Mouse (Mus musculus) forebrain, embryonic 15.5 days (tissue): ENCODE results near the gene Foxm1. TPM values are rescaled to one million over a fixed set of nuclear protein-coding genes. Genes with fewer than 3 reads are reported as not detected.
A peak's percentile ranks its signal among the peaks of the same experiment; 100 is the strongest.

Experiments
- ATAC-seq: fragments of 200-750 bp; cut with Nextera tagmentation; replicated peaks from 2 replicates; pipeline ENCODE4 v1.8.0; 2017; ENCODE audit warnings: mild to moderate bottlenecking, moderate TSS enrichment, moderate library complexity
- H3K27ac ChIP-seq: fragments of 300-500 bp; sonication (generic); replicated peaks from 2 replicates; pipeline ENCODE4 v1.5.1; 2015; ENCODE audit warnings: mild to moderate bottlenecking, inconsistent platforms
- H3K27me3 ChIP-seq: fragments of 300-500 bp; sonication (generic); 2 replicates; pipeline ENCODE4 v1.6.1; 2015; ENCODE audit warnings: inconsistent platforms
- H3K36me3 ChIP-seq: fragments of 300-500 bp; sonication (generic); 2 replicates; pipeline ENCODE4 v1.6.1; 2015; ENCODE audit warnings: mild to moderate bottlenecking, inconsistent platforms
- H3K4me1 ChIP-seq: fragments of 300-500 bp; sonication (generic); 2 replicates; pipeline ENCODE4 v1.6.1; 2015; ENCODE audit warnings: inconsistent platforms
- H3K4me2 ChIP-seq: fragments of 300-500 bp; sonication (generic); replicated peaks from 2 replicates; pipeline ENCODE4 v1.6.1; 2015; ENCODE audit warnings: mild to moderate bottlenecking, inconsistent platforms
- H3K4me3 ChIP-seq: fragments of 300-500 bp; sonication (generic); 2 replicates; pipeline ENCODE4 v1.5.1; 2015; ENCODE audit warnings: mild to moderate bottlenecking, inconsistent platforms
- H3K9ac ChIP-seq: fragments of 300-500 bp; sonication (generic); replicated peaks from 2 replicates; pipeline ENCODE4 v1.6.1; 2015; ENCODE audit warnings: mild to moderate bottlenecking, inconsistent platforms
- H3K9me3 ChIP-seq: fragments of 300-500 bp; sonication (generic); 2 replicates; pipeline ENCODE4 v1.6.1; 2016; ENCODE audit warnings: inconsistent platforms
- WGBS: fragments of 180-500 bp; shearing (Covaris S2); methylation state at CpG from one replicate; pipeline ENCODE4 v1.1.7; 2015; ENCODE audit warnings: mixed read lengths; 5-methylcytosine and 5-hydroxymethylcytosine counted together
- polyA plus RNA-seq: library from polyadenylated mRNA; unstranded; fragments of >200 nt; fragmentation: Nextera tagmentation; extraction: Ambion mirVana; gene quantifications from 2 replicates; pipeline ENCODE4 v1.2.1, GENCODE M21; 2015

Gene Foxm1
- 21.0 and 25.2 TPM in 2 replicates for polyA plus RNA-seq

DNA sequence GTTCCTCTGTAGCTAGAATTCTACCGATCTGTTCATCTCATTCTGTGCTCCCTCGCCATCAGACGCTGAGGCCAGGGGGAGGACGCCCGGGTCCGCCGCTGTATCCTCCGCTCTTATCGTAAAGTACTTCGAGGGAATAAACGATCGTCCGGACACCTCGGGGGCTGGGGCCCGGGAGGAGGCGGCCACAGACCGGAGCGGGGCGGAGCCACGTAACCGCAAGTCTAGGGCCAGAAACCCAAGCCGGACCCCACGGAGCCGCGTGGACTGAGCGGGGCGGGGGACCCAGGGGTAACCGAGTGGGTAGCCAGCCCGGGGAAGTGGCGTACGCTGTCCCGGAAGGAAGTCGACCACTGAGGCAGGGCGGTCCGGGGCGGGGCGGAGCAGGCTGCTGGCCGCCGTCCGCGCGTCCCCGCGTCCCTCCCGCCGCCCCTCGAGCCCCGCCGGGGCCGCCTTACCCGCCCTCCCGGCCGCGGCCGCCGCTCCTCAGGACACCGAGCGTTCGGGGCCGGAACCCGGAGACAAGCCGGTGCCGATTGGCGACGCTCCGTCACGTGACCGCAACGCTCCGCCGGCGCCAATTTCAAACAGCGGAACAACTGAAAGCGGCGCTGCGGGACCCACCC lies at the start of gene Foxm1, which contains the start of gene Rhno1:
Gene Foxm1 (plus strand): TSS at position 587 of the 626 bp plus-strand sequence.
Gene Rhno1 (minus strand): TSS at position 531 of the 626 bp plus-strand sequence.
- peak; percentile 90 for ATAC-seq
- Histone ChIP-seq H3K4me3 (peak within 1 kb of the TSS; percentile 93), H3K9ac (peak within 1 kb of the TSS; percentile 89), H3K9me3 (no peaks in the 10 kb centered on the region), H3K4me1 (peaks cover 35% of the 10 kb centered on the region), H3K36me3 (peaks cover 17% of the 10 kb centered on the region), H3K27me3 (no peaks in the 10 kb centered on the region), H3K27ac (peak within 1 kb of the TSS; percentile 93), H3K4me2 (peak within 1 kb of the TSS; percentile 85)
- under 1% methylated on average over 72 of the region's 76 CpGs for WGBS

DNA sequence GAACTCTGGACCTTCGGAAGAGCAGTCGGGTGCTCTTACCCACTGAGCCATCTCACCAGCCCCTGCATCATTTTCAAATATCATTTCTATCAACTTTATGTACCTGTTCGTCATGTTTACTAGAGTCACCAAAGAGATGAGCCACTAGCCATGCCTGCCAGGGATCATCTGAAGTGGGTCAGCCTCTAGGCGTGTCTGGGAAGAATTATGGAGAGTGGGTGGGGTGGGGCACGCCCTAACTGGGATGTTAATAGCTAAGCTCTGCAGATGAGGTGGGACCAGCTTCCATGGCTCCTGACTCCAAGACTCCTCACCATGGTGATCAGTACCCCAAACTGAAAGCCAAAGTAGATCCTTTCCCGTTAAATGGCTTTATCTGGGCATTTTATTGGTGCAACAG lies 48.0 kb upstream of the Foxm1 start:
- Histone ChIP-seq H3K4me1 (no peaks in the 10 kb centered on the region), H3K9ac (no peak overlapping the region), H3K4me3 (no peak overlapping the region), H3K27ac (no peak overlapping the region), H3K27me3 (no peaks in the 10 kb centered on the region), H3K9me3 (no peaks in the 10 kb centered on the region), H3K36me3 (no peaks in the 10 kb centered on the region), H3K4me2 (no peak overlapping the region)
- ATAC-seq: no peak
- WGBS: 89% methylated on average over 6 of the region's 6 CpGs

DNA sequence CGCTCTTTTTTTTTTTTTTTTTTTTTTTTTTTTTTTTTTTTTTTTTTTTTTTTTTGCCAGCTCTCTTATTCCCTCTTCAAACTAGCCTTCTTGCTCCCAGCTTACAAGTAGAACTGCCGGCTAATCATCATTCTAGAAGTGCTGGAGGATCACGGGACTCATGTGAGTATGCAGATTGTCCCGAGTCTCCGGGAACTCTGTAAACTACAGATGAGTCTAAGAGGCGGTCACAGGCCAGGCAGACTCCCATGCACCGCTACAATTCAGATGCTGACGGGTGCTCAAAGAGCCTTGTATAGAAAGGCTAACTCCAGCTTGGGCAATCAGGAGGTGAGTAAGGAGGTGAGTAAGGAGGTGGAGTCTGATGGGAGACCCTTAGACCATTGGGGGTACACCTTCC lies 47.2 kb upstream of the Foxm1 start:
- 81% methylated on average over 8 of the region's 8 CpGs for WGBS
- ATAC-seq: no peak

DNA sequence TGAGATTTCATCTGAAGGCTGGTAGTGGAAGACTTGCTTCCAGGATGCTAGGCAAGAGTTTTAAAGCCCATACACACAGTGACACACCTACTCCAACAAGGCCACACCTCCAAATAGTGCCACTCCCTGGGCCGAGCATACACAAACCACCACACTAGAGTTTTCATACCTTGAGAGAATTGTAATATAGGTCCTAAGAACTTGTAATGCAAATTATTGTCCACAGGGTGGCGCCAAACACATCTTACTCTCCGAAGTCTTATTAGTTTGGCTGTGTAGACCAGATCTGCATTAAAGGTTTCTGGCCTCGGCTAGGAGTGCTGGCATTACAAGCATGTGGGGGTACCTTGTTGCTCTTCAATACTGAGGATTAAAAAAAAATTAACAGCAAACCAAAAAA lies 44.5 kb upstream of the Foxm1 start:
- no peak overlapping the region for H3K4me2 ChIP-seq
- no peak overlapping the region for H3K27ac ChIP-seq
- peak; percentile 73; the same call in 1 of the 2 replicates for ATAC-seq
- no peak overlapping the region for H3K9ac ChIP-seq
- no peaks in the 10 kb centered on the region for H3K27me3 ChIP-seq
- no peaks in the 10 kb centered on the region for H3K9me3 ChIP-seq
- no peak overlapping the region for H3K4me3 ChIP-seq
- peaks cover 17% of the 10 kb centered on the region for H3K36me3 ChIP-seq
- no peaks in the 10 kb centered on the region for H3K4me1 ChIP-seq
- 13% methylated on average over 4 of the region's 4 CpGs for WGBS

More for the DNA sequence above, 47.2 kb upstream of the Foxm1 start:
- no peaks in the 10 kb centered on the region for H3K4me1 ChIP-seq
- H3K27ac ChIP-seq: no peak overlapping the region
- no peak overlapping the region for H3K4me2 ChIP-seq
- no peaks in the 10 kb centered on the region for H3K9me3 ChIP-seq
- no peak overlapping the region for H3K4me3 ChIP-seq
- no peak overlapping the region for H3K9ac ChIP-seq
- H3K36me3 ChIP-seq: no peaks in the 10 kb centered on the region
- H3K27me3 ChIP-seq: no peaks in the 10 kb centered on the region

DNA sequence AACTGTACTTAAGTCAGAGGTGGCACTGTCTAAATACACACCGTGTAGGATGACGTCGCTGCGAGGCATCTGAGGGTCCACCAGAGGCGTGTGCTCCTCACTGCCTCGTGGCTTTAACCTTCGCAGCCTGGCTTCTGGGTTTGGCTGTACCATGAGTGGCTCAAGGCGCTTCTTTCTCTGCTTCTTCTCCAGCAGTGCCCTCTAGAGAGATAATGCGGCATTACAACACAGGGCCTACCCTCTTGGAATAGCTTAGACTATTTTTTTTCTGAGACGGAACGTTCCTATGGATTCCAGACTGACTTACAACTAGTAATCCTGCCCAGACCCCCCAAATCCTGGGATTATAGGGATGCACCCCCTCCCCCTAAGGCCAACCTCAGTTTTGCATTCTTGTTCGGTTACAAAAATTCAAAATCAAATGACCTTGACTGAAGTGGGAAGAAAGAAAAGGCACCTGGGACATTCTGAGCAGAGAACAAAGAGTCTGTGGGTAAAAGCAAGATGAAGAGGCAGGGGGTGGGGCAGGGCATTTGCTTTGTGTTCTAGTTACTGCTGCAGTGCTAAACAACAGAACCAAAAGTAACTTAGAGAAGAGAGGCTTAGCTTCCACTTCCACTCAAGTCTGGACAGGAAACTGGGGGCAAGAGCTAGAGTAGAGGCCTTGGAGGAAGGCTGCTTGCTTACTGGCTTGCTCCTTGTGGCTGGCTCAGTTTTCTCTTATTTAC lies 28.2 kb upstream of the Foxm1 start:
- no peaks in the 10 kb centered on the region for H3K27me3 ChIP-seq
- H3K36me3 ChIP-seq: peaks cover 39% of the 10 kb centered on the region
- 0 out of 2 replicates have a peak, but pooled peaks cover 7% of the 10 kb centered on the region for H3K9me3 ChIP-seq
- H3K4me1 ChIP-seq: peaks cover 10% of the 10 kb centered on the region
- no peak overlapping the region for H3K9ac ChIP-seq
- WGBS: 16% methylated on average over 12 of the region's 12 CpGs
- no peak overlapping the region for H3K27ac ChIP-seq
- H3K4me3 ChIP-seq: no peak overlapping the region
- ATAC-seq: peak; percentile 82
- H3K4me2 ChIP-seq: no peak overlapping the region

DNA sequence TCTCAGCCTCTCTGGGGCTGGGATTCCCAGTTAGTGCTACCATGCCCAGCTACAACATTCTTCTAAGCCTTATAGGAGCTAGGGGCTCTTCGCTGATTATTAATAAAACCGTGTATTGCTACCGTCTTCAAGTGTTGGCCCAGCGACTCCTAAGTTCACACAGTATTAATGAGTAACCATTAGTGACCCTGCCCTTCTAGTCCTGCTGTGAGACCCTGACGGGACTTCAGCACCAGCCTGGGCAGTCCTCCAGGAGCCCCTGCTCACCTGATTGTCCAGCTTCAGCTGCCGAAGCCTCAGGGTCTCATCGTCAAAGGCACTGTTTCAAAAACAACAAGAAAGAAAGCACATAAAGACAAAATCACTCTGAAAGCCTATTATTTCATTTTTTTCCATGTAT lies 25.3 kb upstream of the Foxm1 start:
- Histone ChIP-seq H3K4me3 (no peak overlapping the region), H3K4me1 (peaks cover 10% of the 10 kb centered on the region), H3K36me3 (peaks cover 18% of the 10 kb centered on the region), H3K27me3 (no peaks in the 10 kb centered on the region), H3K27ac (no peak overlapping the region), H3K9me3 (no peaks in the 10 kb centered on the region), H3K4me2 (no peak overlapping the region), H3K9ac (no peak overlapping the region)
- no peak for ATAC-seq
- WGBS: 59% methylated on average over 7 of the region's 7 CpGs

DNA sequence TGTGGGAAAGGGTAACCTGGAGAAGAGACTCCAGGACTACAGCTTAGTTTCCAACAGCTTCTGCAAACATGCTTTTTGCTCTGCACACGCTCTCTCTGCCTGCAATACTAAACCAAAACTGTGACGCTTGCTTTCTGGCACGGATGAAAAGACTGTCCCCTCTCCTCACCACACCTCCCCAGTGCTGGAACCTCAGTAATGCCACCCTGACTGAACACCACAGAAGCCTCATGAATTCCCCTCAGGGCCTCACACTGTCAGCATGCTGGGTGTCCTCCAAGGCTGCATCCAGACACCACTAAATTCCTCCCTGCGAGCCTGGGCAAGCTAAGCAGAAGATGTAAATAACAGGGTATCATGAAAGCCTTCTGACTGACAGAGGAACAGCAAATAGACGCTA lies 23.9 kb upstream of the Foxm1 start:
- H3K9me3 ChIP-seq: no peaks in the 10 kb centered on the region
- no peak overlapping the region for H3K4me3 ChIP-seq
- WGBS: 39% methylated on average over 5 of the region's 5 CpGs
- peaks cover 16% of the 10 kb centered on the region; the same call in 1 of the 2 replicates for H3K36me3 ChIP-seq
- H3K9ac ChIP-seq: no peak overlapping the region
- H3K27me3 ChIP-seq: no peaks in the 10 kb centered on the region
- H3K4me1 ChIP-seq: peaks cover 10% of the 10 kb centered on the region
- H3K4me2 ChIP-seq: no peak overlapping the region
- no peak for ATAC-seq
- 0 out of 2 replicates have a peak overlapping the region, but pooled peaks have one; percentile 15 for H3K27ac ChIP-seq

DNA sequence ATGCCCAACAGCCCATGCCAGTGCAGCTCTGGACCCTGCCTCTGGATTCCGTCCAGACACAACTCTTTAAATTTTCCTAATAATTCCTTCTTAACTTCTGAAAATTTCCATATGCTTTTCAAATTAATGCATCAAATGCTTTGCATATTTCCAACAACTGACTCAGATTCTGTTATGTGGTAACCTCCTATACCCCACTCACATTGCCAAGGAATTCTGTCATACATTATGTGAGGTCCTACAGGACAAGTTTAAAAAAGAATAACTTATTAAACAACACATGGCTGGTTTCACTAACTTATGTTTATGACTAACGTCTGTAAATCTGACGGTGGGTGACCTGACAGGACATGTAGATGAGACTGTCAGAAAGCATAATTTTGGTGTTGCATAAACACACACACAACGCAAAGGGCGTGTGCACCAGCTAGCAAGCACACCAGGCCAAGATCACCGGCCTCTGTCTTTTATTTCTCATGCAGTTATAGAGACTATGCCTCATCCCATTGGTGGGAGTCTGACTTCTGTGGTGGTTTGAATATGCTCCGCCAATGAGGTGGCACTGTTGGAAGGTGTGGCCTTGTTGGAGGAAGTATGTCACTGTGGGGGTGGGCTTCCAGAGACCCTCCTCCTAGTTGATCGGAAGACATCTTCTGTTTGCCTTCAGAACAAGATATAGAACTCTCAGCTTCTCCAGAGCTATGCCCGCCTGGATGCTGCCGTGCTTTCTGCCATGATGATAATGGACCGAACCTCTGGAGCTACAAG lies 20.6 kb upstream of the Foxm1 start:
- H3K4me3 ChIP-seq: no peak overlapping the region
- WGBS: 94% methylated on average over 11 of the region's 11 CpGs
- peaks cover 4% of the 10 kb centered on the region; the same call in 1 of the 2 replicates for H3K36me3 ChIP-seq

DNA sequence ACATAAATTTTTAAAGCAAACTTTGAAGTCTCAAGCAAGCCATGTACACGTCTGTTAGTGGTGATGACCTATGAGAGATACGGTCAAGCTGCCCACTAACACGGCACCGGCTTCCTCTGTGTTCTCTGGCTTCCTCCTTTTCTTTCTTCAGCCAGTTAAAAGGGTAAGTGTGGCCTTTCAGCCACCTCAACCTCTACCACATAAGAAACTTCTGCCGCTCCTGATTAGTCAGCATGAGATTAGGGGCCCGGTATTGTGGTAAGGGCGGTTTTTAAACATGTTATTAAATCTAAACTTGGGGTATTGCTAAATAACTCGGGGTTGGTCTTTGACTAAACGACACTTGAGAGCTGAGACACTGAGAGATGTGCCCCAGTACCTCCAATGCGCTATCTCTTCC lies 17.1 kb upstream of the Foxm1 start:
- Histone ChIP-seq H3K4me1 (no peaks in the 10 kb centered on the region), H3K9me3 (no peaks in the 10 kb centered on the region), H3K27me3 (no peaks in the 10 kb centered on the region), H3K4me2 (no peak overlapping the region), H3K4me3 (no peak overlapping the region), H3K9ac (no peak overlapping the region), H3K36me3 (no peaks in the 10 kb centered on the region), H3K27ac (no peak overlapping the region)
- 95% methylated on average over 10 of the region's 10 CpGs for WGBS
- no peak for ATAC-seq

More for the DNA sequence above, 20.6 kb upstream of the Foxm1 start:
- Histone ChIP-seq H3K9ac (no peak overlapping the region), H3K9me3 (no peaks in the 10 kb centered on the region), H3K27me3 (no peaks in the 10 kb centered on the region), H3K4me2 (no peak overlapping the region), H3K4me1 (peaks cover 10% of the 10 kb centered on the region), H3K27ac (no peak overlapping the region)
- no peak for ATAC-seq

DNA sequence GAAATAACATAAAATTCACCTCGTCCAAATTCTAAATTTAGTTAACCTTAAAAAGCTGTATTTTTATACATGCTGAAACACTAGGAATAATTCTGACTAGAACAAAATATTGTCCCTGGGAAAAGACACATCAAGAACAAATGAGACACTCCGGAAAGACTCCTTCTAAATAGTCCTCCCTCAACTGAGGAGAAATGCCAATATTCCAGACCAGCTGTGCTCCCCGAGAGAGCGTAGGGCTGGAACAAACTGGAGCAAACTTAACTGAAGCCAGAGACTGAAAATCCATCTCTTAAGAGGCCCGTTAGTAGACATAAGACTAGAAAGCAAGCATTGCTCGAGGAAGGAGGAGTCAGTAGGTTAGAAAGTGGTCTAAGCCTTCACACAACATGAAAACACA lies 16.0 kb upstream of the Foxm1 start:
- Histone ChIP-seq H3K9ac (no peak overlapping the region), H3K36me3 (no peaks in the 10 kb centered on the region), H3K27me3 (no peaks in the 10 kb centered on the region), H3K9me3 (no peaks in the 10 kb centered on the region), H3K27ac (no peak overlapping the region), H3K4me2 (no peak overlapping the region), H3K4me3 (no peak overlapping the region), H3K4me1 (no peaks in the 10 kb centered on the region)
- ATAC-seq: no peak
- 86% methylated on average over 6 of the region's 6 CpGs for WGBS

DNA sequence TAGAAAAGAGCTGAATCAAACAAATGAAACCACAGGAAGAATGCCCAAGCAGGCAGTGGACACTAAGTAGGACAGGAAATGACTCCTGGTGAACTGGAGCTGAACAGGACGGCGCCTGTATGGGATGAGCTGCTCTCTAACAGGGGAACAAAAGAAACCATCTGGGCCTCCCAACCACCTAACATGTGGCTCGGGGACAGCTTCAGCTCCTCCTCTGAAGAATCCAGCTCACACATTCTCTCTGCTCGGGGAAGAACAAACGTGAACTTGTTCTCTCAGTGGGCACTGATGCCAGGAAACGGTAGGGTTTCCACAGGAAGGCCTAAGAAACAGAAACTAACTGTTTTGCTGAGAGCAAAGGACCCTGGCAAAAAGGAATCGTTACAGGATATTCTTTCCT lies 13.1 kb upstream of the Foxm1 start:
- ATAC-seq: no peak
- Histone ChIP-seq H3K36me3 (no peaks in the 10 kb centered on the region), H3K9me3 (no peaks in the 10 kb centered on the region), H3K4me2 (no peak overlapping the region), H3K27ac (0 out of 2 replicates have a peak overlapping the region, but pooled peaks have one; percentile 28), H3K27me3 (no peaks in the 10 kb centered on the region), H3K4me1 (peaks cover 16% of the 10 kb centered on the region), H3K4me3 (no peak overlapping the region), H3K9ac (no peak overlapping the region)
- 48% methylated on average over 7 of the region's 7 CpGs for WGBS

DNA sequence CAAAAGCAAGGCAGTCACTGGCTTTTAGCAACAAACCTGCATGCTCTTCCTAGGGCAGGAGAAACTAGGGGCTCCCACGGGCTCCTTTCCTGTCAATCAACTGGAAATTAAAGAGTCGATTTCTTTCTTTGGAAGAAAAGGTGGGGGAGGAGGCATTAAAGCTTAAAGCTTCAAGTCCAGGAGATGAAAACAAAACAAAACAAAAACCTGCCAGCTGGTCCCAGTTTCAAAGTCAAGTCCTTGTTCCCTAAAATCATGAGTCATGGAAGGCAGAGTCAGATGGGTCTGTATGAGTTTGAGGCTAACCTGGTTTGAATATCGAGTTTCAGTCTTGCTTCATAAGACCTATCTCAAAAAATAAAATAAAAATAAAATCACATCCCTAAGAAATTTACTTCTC lies 8.6 kb upstream of the Foxm1 start:
- H3K4me1 ChIP-seq: peaks cover 28% of the 10 kb centered on the region
- WGBS: 27% methylated on average over 3 of the region's 3 CpGs
- no peak for ATAC-seq
- H3K9ac ChIP-seq: no peak overlapping the region
- no peaks in the 10 kb centered on the region for H3K9me3 ChIP-seq
- H3K27me3 ChIP-seq: no peaks in the 10 kb centered on the region
- H3K36me3 ChIP-seq: peaks cover 21% of the 10 kb centered on the region
- no peak overlapping the region; the same call in 1 of the 2 replicates for H3K4me3 ChIP-seq
- H3K4me2 ChIP-seq: peak overlapping the region; percentile 76
- H3K27ac ChIP-seq: no peak overlapping the region
